Mouse (Mus musculus) liver, embryonic 12.5 days (tissue): ENCODE results near the gene Nfkbiz. TPM values are rescaled to one million over a fixed set of nuclear protein-coding genes. Genes with fewer than 3 reads are reported as not detected.

Experiments
- ATAC-seq: fragments of 200-750 bp; cut with Nextera tagmentation; 2 replicates; pipeline ENCODE4 v1.8.0; 2017; ENCODE audit warnings: moderate number of reproducible peaks, mild to moderate bottlenecking, moderate library complexity
- H3K27ac ChIP-seq: fragments of 300-500 bp; sonication (generic); 2 replicates; pipeline ENCODE4 v1.5.1; 2016; ENCODE audit warnings: mild to moderate bottlenecking
- H3K27me3 ChIP-seq: fragments of 300-500 bp; sonication (generic); replicated peaks from 2 replicates; pipeline ENCODE4 v1.6.1; 2016; ENCODE audit warnings: mild to moderate bottlenecking, moderate library complexity
- H3K36me3 ChIP-seq: fragments of 300-500 bp; sonication (generic); 2 replicates; pipeline ENCODE4 v1.6.1; 2016; ENCODE audit warnings: mild to moderate bottlenecking, moderate library complexity
- H3K4me1 ChIP-seq: fragments of 300-500 bp; sonication (generic); 2 replicates; pipeline ENCODE4 v1.6.1; 2016
- H3K4me2 ChIP-seq: fragments of 300-500 bp; sonication (generic); 2 replicates; pipeline ENCODE4 v1.6.1; 2016; ENCODE audit warnings: mild to moderate bottlenecking, moderate library complexity
- H3K4me3 ChIP-seq: fragments of 300-500 bp; sonication (generic); 2 replicates; pipeline ENCODE4 v1.5.1; 2016; ENCODE audit warnings: mild to moderate bottlenecking, moderate library complexity
- H3K9ac ChIP-seq: fragments of 300-500 bp; sonication (generic); 2 replicates; pipeline ENCODE4 v1.6.1; 2016; ENCODE audit warnings: mild to moderate bottlenecking, moderate library complexity
- H3K9me3 ChIP-seq: fragments of 300-500 bp; sonication (generic); replicated peaks from 2 replicates; pipeline ENCODE4 v1.6.1; 2016; ENCODE audit warnings: mild to moderate bottlenecking, moderate library complexity
- WGBS: fragments of 180-500 bp; shearing (Covaris S2); methylation state at CpG from one replicate; pipeline ENCODE4 v1.1.7; 2016; ENCODE audit not compliant: insufficient replicate concordance; 5-methylcytosine and 5-hydroxymethylcytosine counted together
- polyA plus RNA-seq: library from polyadenylated mRNA; unstranded; fragments of >200 nt; fragmentation: Nextera tagmentation; extraction: Ambion mirVana; gene quantifications from 2 replicates; pipeline ENCODE4 v1.2.1, GENCODE M21; 2016

Nfkbiz gene
- polyA plus RNA-seq, 1 experiment from 2014 or later = 2.6 TPM

DNA sequence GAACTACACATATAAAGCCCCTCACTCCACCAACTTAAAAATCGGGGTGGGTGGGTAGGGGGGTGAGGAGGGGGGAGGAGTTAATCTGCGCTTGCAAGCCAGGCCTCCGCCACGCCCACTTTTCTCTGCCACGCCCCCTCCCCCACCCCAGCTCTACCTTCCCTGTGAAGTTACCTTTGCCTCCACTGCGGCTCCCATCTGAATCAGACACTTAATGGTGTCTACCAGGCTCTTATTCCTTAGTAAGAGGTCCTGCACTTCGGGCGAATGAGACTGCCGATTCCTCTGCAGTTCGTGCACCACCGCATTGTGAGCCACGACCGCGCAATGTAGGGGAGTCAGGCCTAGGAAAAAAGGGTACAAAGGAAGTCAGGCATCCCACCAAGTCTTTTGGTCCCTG is 23.2 kb downstream of the Nfkbiz start:
- H3K27ac ChIP-seq = no peak overlapping the region
- H3K27me3 ChIP-seq = peaks cover 4% of the 10 kb centered on the region
- H3K9ac ChIP-seq = no peak overlapping the region
- no peaks in the 10 kb centered on the region for H3K9me3 ChIP-seq
- ATAC-seq = no peak
- H3K36me3 ChIP-seq = peaks cover 68% of the 10 kb centered on the region
- 81% methylated on average over 14 of the region's 14 CpGs for WGBS
- peaks cover 4% of the 10 kb centered on the region; the same call in 1 of the 2 replicates for H3K4me1 ChIP-seq
- H3K4me2 ChIP-seq = no peak overlapping the region
- H3K4me3 ChIP-seq = no peak overlapping the region

DNA sequence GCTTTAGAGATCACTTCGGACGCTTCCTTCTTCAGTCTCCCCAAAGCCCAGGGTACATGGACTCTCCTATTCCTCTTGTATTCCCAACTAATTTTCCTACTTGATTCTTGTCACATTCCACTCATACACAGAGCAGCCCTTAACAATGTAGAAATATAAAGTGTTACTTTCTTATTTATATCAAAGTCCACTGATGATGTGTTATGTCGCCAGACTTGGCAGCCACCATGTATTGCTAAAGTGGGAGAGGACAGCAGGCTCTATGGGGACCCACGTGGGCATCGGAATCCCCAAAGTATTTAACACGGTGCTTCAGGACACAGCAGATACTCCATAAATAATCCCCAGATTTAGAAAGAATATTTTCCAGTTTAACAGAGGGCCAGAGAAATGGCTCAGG is 24.0 kb downstream of the Nfkbiz start:
- Histone ChIP-seq H3K27me3 (no peaks in the 10 kb centered on the region), H3K36me3 (peaks cover 70% of the 10 kb centered on the region), H3K9ac (no peak overlapping the region), H3K4me1 (peaks cover 3% of the 10 kb centered on the region; the same call in 1 of the 2 replicates), H3K9me3 (no peaks in the 10 kb centered on the region), H3K27ac (no peak overlapping the region), H3K4me3 (no peak overlapping the region), H3K4me2 (no peak overlapping the region)
- no peak for ATAC-seq
- 86% methylated on average over 6 of the region's 6 CpGs for WGBS

- no peak for ATAC-seq
- no peak overlapping the region for H3K27ac ChIP-seq
- H3K27me3 ChIP-seq = no peaks in the 10 kb centered on the region
- no peaks in the 10 kb centered on the region for H3K9me3 ChIP-seq
- H3K4me3 ChIP-seq = no peak overlapping the region
- no peak overlapping the region for H3K9ac ChIP-seq
- WGBS = 86% methylated on average over 15 of the region's 15 CpGs
- no peaks in the 10 kb centered on the region for H3K4me1 ChIP-seq
- peaks cover 70% of the 10 kb centered on the region for H3K36me3 ChIP-seq
- no peak overlapping the region for H3K4me2 ChIP-seq
Measured at GRCm38 (mm10) chr16:55813916-55814315, 24.8 kb downstream of the Nfkbiz start.

DNA sequence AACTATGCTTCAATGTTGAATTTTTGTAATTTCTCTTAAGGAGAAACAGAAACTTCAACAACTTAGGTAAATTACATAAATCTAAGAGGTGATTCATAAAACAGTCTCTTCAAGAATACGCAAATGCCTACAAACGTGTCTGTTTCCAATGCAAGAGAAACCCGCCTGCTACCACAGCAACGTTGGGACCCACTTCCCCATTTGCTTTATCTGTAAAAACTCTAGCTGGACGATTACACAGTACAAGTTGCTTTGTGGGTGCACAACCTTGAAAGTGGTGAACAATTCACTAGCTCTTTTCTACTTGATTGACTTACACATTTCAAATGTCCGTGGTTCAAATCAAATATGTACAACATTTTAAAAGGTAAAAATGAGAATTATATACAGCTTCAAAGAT is 26.9 kb downstream of the Nfkbiz start:
- H3K27ac ChIP-seq = no peak overlapping the region
- no peaks in the 10 kb centered on the region for H3K27me3 ChIP-seq
- H3K4me3 ChIP-seq = no peak overlapping the region
- H3K4me1 ChIP-seq = no peaks in the 10 kb centered on the region; the same call in 1 of the 2 replicates
- H3K9me3 ChIP-seq = no peaks in the 10 kb centered on the region
- WGBS = 36% methylated on average over 6 of the region's 6 CpGs
- no peak overlapping the region for H3K9ac ChIP-seq
- H3K4me2 ChIP-seq = no peak overlapping the region
- ATAC-seq = no peak
- peaks cover 57% of the 10 kb centered on the region for H3K36me3 ChIP-seq

DNA sequence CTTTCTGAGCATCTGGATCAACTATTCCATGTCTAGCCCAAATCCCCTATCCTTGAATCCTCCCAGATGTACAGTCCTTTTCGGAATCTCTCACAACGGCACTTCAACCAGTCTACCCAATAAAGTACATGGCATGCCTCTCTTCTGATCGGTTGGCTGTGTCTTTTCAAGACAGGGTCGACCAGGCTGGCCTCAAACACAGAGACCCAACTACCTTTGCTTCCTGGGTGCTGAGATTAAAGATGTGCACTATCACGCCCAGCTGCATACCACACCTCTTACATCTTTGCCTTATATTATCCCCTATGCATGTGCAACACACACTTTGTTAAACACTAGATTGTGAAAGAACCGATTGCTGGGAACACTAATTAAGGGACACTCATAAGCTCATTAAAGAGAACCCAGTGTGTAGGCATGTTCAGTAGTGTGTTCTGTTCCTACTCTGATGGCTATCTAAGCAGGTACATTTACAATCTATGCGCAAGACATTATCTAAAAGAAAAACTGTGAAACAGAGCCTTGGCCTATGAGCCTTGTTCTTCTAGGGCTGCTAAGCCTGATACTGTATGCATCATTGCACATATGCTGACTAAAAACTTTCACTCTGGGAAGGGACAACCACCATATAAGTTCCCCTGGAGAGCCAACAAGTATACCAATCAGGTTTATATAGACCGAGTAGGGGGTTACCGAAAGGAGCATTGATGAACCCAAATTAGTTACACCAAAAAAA is 28.8 kb downstream of the Nfkbiz start:
- 76% methylated on average over 9 of the region's 9 CpGs for WGBS
- no peak for ATAC-seq
- no peak overlapping the region for H3K4me2 ChIP-seq
- H3K36me3 ChIP-seq = peaks cover 40% of the 10 kb centered on the region
- H3K27ac ChIP-seq = no peak overlapping the region
- H3K27me3 ChIP-seq = no peaks in the 10 kb centered on the region
- H3K9me3 ChIP-seq = no peaks in the 10 kb centered on the region
- no peaks in the 10 kb centered on the region; the same call in 1 of the 2 replicates for H3K4me1 ChIP-seq
- H3K9ac ChIP-seq = no peak overlapping the region
- no peak overlapping the region for H3K4me3 ChIP-seq

DNA sequence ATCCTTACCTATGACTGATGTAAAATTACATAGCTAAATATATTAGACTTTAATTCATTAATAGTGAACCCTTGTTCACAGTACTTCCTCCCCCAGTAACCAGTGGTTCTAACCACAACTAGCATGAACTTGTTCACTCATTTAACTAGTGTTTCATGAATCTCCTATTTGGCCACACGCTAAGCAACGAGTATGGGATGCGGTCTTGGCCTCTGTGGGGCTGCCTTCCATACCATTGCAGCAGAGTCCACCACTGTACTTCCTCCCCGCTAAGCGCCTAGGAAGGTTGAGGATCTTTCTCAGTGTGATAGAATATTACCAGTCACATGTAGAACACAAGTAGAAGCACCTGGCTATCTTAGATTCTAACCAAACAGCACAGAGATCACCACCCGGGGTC is 29.4 kb downstream of the Nfkbiz start:
- WGBS = 83% methylated on average over 6 of the region's 6 CpGs
- no peaks in the 10 kb centered on the region for H3K27me3 ChIP-seq
- H3K36me3 ChIP-seq = peaks cover 34% of the 10 kb centered on the region
- H3K27ac ChIP-seq = no peak overlapping the region
- ATAC-seq = no peak
- H3K4me3 ChIP-seq = no peak overlapping the region
- H3K9ac ChIP-seq = no peak overlapping the region
- no peak overlapping the region for H3K4me2 ChIP-seq
- no peaks in the 10 kb centered on the region; the same call in 1 of the 2 replicates for H3K4me1 ChIP-seq
- no peaks in the 10 kb centered on the region for H3K9me3 ChIP-seq

- H3K4me2 ChIP-seq = no peak overlapping the region
- H3K36me3 ChIP-seq = peaks cover 17% of the 10 kb centered on the region
- no peak for ATAC-seq
- no peak overlapping the region for H3K4me3 ChIP-seq
- no peaks in the 10 kb centered on the region for H3K27me3 ChIP-seq
- H3K4me1 ChIP-seq = no peaks in the 10 kb centered on the region; the same call in 1 of the 2 replicates
- 30% methylated on average over 6 of the region's 6 CpGs for WGBS
- no peaks in the 10 kb centered on the region for H3K9me3 ChIP-seq
- H3K9ac ChIP-seq = no peak overlapping the region
- H3K27ac ChIP-seq = no peak overlapping the region
Measured at GRCm38 (mm10) chr16:55807505-55807932, 31.2 kb downstream of the Nfkbiz start.

GRCm38 (mm10) chr16:55804799-55805198 is 33.9 kb downstream of the Nfkbiz start:
- Histone ChIP-seq H3K4me2 (no peak overlapping the region), H3K4me3 (no peak overlapping the region), H3K27me3 (no peaks in the 10 kb centered on the region), H3K4me1 (no peaks in the 10 kb centered on the region; the same call in 1 of the 2 replicates), H3K9ac (no peak overlapping the region), H3K36me3 (no peaks in the 10 kb centered on the region), H3K27ac (no peak overlapping the region), H3K9me3 (no peaks in the 10 kb centered on the region)
- ATAC-seq = no peak
- WGBS = 23% methylated on average over 1 of the region's 1 CpGs

DNA sequence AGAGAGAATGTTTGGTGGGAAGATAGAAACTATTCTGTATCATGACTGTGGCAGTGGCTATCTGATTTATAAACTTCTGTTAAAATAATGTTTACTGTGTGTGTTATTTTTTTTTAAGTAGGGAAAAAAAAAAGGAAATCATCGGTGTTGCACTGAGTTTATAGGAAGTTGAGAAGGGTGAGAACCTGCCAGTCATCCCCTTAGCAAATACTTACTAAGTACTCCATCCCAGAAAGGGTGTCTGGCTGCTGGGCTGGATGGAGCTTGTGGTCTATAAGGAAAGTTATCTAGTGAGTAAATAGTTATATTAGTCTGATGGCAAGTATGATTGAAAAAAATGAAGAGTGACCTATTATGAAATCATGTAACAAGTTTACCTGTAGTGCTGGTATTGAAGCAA is 37.1 kb downstream of the Nfkbiz start:
- H3K4me3 ChIP-seq = no peak overlapping the region
- no peak overlapping the region for H3K4me2 ChIP-seq
- H3K36me3 ChIP-seq = no peaks in the 10 kb centered on the region
- no peaks in the 10 kb centered on the region for H3K9me3 ChIP-seq
- no peak overlapping the region for H3K9ac ChIP-seq
- no peaks in the 10 kb centered on the region for H3K27me3 ChIP-seq
- no peak for ATAC-seq
- WGBS = 39% methylated on average over 1 of the region's 1 CpGs
- no peak overlapping the region for H3K27ac ChIP-seq
- no peaks in the 10 kb centered on the region for H3K4me1 ChIP-seq

- no peak for ATAC-seq
- 56% methylated on average over 7 of the region's 7 CpGs for WGBS
- H3K9ac ChIP-seq = no peak overlapping the region
Measured at GRCm38 (mm10) chr16:55798845-55799244, 39.9 kb downstream of the Nfkbiz start.

GRCm38 (mm10) chr16:55790326-55790725 is 48.4 kb downstream of the Nfkbiz start:
- no peak overlapping the region for H3K4me3 ChIP-seq
- no peaks in the 10 kb centered on the region for H3K9me3 ChIP-seq
- H3K9ac ChIP-seq = no peak overlapping the region
- H3K27ac ChIP-seq = no peak overlapping the region
- no peaks in the 10 kb centered on the region for H3K4me1 ChIP-seq
- 70% methylated on average over 7 of the region's 7 CpGs for WGBS
- no peaks in the 10 kb centered on the region for H3K36me3 ChIP-seq
- H3K4me2 ChIP-seq = no peak overlapping the region
- H3K27me3 ChIP-seq = no peaks in the 10 kb centered on the region
- no peak for ATAC-seq

More at GRCm38 (mm10) chr16:55798845-55799244, 39.9 kb downstream of the Nfkbiz start:
- H3K27ac ChIP-seq = no peak overlapping the region
- no peaks in the 10 kb centered on the region for H3K4me1 ChIP-seq
- H3K4me2 ChIP-seq = no peak overlapping the region
- no peak overlapping the region for H3K4me3 ChIP-seq
- no peaks in the 10 kb centered on the region for H3K9me3 ChIP-seq
- no peaks in the 10 kb centered on the region for H3K36me3 ChIP-seq
- H3K27me3 ChIP-seq = no peaks in the 10 kb centered on the region

DNA sequence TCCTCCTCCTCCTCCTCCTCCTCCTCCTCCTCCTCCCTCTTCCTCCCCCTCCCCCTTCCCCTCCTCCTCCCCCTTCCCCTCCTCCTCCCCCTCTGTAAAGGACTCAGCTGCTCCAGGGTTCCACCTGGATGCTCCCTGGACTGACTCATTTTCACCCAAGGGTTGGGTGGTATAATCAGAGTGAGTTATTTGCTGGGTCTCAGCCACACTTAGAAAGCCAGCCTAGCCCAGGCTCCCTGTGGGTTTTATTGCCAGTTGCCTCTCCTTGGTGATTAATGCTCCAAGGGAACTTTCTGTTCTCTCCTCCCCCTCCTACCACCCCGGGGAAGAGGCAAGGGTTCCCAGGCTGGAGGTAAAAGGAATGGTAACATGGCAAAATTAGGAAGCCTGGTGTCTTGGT is 49.4 kb downstream of the Nfkbiz start:
- Histone ChIP-seq H3K27me3 (no peaks in the 10 kb centered on the region), H3K9ac (no peak overlapping the region), H3K9me3 (no peaks in the 10 kb centered on the region), H3K27ac (no peak overlapping the region), H3K4me2 (no peak overlapping the region), H3K36me3 (no peaks in the 10 kb centered on the region), H3K4me3 (no peak overlapping the region), H3K4me1 (no peaks in the 10 kb centered on the region)
- no peak for ATAC-seq
- 29% methylated on average over 1 of the region's 1 CpGs for WGBS

DNA sequence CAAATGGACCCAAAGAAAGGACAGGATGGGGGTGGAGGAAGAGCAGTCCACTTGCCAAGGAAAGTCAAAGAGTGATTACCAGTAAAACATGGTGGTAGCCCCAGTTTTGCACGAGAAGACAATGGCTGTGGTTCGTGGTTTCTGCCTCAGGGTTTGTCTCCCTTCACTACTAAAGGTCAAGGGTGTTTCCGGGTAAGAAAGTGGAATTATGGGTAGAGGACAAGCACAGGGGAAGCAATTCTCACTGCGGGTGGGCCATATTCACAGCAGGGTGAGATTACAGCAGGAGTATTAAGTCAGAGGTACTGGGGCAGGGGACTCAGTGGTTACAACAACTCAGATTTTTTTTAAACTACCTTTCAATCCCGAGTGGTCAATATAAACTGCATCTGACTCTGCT is 50.0 kb downstream of the Nfkbiz start:
- no peaks in the 10 kb centered on the region for H3K9me3 ChIP-seq
- no peaks in the 10 kb centered on the region for H3K27me3 ChIP-seq
- no peak for ATAC-seq
- H3K4me1 ChIP-seq = no peaks in the 10 kb centered on the region
- no peak overlapping the region for H3K4me3 ChIP-seq
- H3K9ac ChIP-seq = no peak overlapping the region
- H3K36me3 ChIP-seq = no peaks in the 10 kb centered on the region
- no peak overlapping the region for H3K4me2 ChIP-seq
- no peak overlapping the region for H3K27ac ChIP-seq
- 31% methylated on average over 5 of the region's 5 CpGs for WGBS
